Mouse (Mus musculus): Measurements from ENCODE around the gene Olfr447. TPM values are rescaled to one million over a fixed set of nuclear protein-coding genes. Genes with fewer than 3 reads are reported as not detected.

Gene Olfr447
- total RNA-seq (2021) = not detected

GRCm38 (mm10) chr6:42908578-42908977 is at the start of gene Olfr447:
Olfr447 (plus strand) TSS chr6:42908878.
- intact Hi-C loops (cut with DNase I) = no loop called here
- DNase-seq (ENCODE audit: low spot score) = no peak

- intact Hi-C loops (cut with DNase I) = loop anchor here (10.0 kb wide), 1 partner anchor 246 kb away; no protein-coding TSS in a partner anchor
- DNase-seq (ENCODE audit: low spot score) = no peak
Measured at GRCm38 (mm10) chr6:42860222-42860819, 48.4 kb upstream of the Olfr447 start.

GRCm38 (mm10) chr6:42869695-42870094 is 39.0 kb upstream of the Olfr447 start:
- intact Hi-C loops (cut with DNase I) = loop anchor here (10.0 kb wide), 1 partner anchor 255 kb away; no protein-coding TSS in a partner anchor
- DNase-seq (ENCODE audit: low spot score) = no peak

- DNase-seq (ENCODE audit: low spot score) = no peak
- intact Hi-C loops (cut with DNase I) = no loop called here
Measured at GRCm38 (mm10) chr6:42876323-42876722, 32.4 kb upstream of the Olfr447 start.

GRCm38 (mm10) chr6:42890141-42890540 is 18.5 kb upstream of the Olfr447 start, which contains the start of gene Olfr448:
Olfr448 (plus strand) TSS chr6:42890441.
- intact Hi-C loops (cut with DNase I) = no loop called here
- no peak for DNase-seq (ENCODE audit: low spot score)

GRCm38 (mm10) chr6:42900345-42900744 is 8.3 kb upstream of the Olfr447 start:
- intact Hi-C loops (cut with DNase I) = no loop called here
- DNase-seq (ENCODE audit: low spot score) = no peak

GRCm38 (mm10) chr6:42921077-42921476 is 12.4 kb downstream of the Olfr447 start, which contains the start of gene Olfr446:
Olfr446 (plus strand) TSS chr6:42921377.
- intact Hi-C loops (cut with DNase I) = no loop called here
- no peak for DNase-seq (ENCODE audit: low spot score)

GRCm38 (mm10) chr6:42948767-42949166 is 40.1 kb downstream of the Olfr447 start, which contains the start of gene Olfr444:
Olfr444 (plus strand) TSS chr6:42949067.
- intact Hi-C loops (cut with DNase I) = no loop called here
- DNase-seq (ENCODE audit: low spot score) = no peak

Other genes with a start within 250 kb of the Olfr447 start
- 10 to 100 TPM; 12.3 to 15.9 TPM for gene Tcaf1, start 198.8 kb upstream of the Olfr447 start, total RNA-seq (2021)
- not detected for gene Olfr453, start 169.5 kb upstream of the Olfr447 start, total RNA-seq (2021)
- gene Olfr38, start 152.5 kb upstream of the Olfr447 start, total RNA-seq (2021) = not detected
- not detected for gene Olfr452, start 123.8 kb upstream of the Olfr447 start, total RNA-seq (2021)
- gene Olfr450, start 96.9 kb upstream of the Olfr447 start, total RNA-seq (2021) = not detected
- not detected for gene Olfr449, start 74.5 kb upstream of the Olfr447 start, total RNA-seq (2021)
- not detected for gene Olfr448, start 18.4 kb upstream of the Olfr447 start, total RNA-seq (2021)
- gene Olfr446, start 12.5 kb downstream of the Olfr447 start, total RNA-seq (2021) = not detected
- gene Olfr444, start 40.2 kb downstream of the Olfr447 start, total RNA-seq (2021) = not detected
- not detected for gene Olfr441, start 197.5 kb downstream of the Olfr447 start, total RNA-seq (2021)
- gene Olfr237-ps1, start 237.7 kb downstream of the Olfr447 start, total RNA-seq (2021) = not detected

All from heart, postnatal 25 days (tissue).